Mouse (Mus musculus): Measurements from ENCODE around the gene F2r.
A peak's percentile ranks its signal among the peaks of the same experiment; 100 is the strongest.

F2r gene

DNA sequence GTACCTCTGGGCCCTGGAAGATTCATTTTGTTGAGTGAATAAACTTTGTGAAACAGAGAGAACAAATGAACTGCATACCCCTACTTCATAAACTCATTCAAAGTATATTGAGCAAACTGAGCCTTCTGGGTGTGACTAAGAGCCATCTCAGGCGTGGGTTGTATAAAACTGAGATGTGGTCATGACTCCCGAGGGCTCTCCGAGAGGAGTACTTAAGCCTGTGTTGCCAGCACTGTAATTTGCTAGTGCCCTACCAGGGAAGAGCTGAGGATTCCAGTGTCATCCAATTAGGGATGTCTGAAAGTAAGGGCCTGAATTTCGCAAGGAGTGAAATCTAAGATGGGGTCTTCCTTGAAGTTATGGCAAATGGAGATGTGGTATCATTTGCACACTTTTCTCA lies 30.7 kb downstream of the F2r start:
- TF ChIP-seq CTCF (conservative IDR thresholded peaks at IDR 0.05; ENCODE audit: low read length) (no peak), POU5F1 (IDR thresholded peaks at IDR 0.05; ENCODE audit: borderline replicate concordance, low read length) (no peak), NANOG (IDR thresholded peaks at IDR 0.05; ENCODE audit: borderline replicate concordance, low read length) (no peak)
- H3K4me3 ChIP-seq (replicated peaks; ENCODE audit: low read length) = no peak overlapping the region
- peaks cover 13% of the 10 kb centered on the region for H3K4me1 ChIP-seq (replicated peaks; ENCODE audit: low read depth, low read length)
- no peaks in the 10 kb centered on the region for H3K9me3 ChIP-seq (ENCODE audit: low read length)
- no peaks in the 10 kb centered on the region for H3K36me3 ChIP-seq (ENCODE audit: insufficient read depth, low read length)
- peaks cover 13% of the 10 kb centered on the region for H3K27me3 ChIP-seq (ENCODE audit: insufficient read depth, low read length)

DNA sequence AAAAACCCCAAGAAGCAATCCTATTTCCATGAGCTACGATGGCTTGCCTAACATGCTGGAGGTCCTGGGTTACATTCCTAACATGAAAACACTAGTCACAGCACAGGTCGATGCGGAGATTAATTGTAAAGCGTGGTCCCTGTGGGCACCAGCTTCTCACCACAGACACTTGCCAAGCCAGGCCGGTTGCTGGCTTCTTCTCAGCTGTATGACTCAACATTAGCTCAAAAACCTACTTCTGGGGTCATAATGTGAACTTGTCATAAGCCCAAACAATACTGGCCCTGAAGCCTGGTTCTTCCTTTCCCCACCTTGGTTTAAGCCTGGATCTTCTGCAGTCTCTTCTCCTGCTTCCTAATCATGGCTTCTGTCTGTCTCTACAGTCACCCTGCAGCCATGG lies 33.4 kb downstream of the F2r start:
- no peaks in the 10 kb centered on the region for H3K36me3 ChIP-seq (ENCODE audit: insufficient read depth, low read length)
- TF ChIP-seq POU5F1 (IDR thresholded peaks at IDR 0.05; ENCODE audit: borderline replicate concordance, low read length) = no peak
- no peak for TF ChIP-seq NANOG (IDR thresholded peaks at IDR 0.05; ENCODE audit: borderline replicate concordance, low read length)
- no peak for TF ChIP-seq CTCF (conservative IDR thresholded peaks at IDR 0.05; ENCODE audit: low read length)
- H3K9me3 ChIP-seq (ENCODE audit: low read length) = no peaks in the 10 kb centered on the region
- peaks cover 13% of the 10 kb centered on the region for H3K4me1 ChIP-seq (replicated peaks; ENCODE audit: low read depth, low read length)
- peaks cover 9% of the 10 kb centered on the region for H3K27me3 ChIP-seq (ENCODE audit: insufficient read depth, low read length)
- no peak overlapping the region for H3K4me3 ChIP-seq (replicated peaks; ENCODE audit: low read length)

DNA sequence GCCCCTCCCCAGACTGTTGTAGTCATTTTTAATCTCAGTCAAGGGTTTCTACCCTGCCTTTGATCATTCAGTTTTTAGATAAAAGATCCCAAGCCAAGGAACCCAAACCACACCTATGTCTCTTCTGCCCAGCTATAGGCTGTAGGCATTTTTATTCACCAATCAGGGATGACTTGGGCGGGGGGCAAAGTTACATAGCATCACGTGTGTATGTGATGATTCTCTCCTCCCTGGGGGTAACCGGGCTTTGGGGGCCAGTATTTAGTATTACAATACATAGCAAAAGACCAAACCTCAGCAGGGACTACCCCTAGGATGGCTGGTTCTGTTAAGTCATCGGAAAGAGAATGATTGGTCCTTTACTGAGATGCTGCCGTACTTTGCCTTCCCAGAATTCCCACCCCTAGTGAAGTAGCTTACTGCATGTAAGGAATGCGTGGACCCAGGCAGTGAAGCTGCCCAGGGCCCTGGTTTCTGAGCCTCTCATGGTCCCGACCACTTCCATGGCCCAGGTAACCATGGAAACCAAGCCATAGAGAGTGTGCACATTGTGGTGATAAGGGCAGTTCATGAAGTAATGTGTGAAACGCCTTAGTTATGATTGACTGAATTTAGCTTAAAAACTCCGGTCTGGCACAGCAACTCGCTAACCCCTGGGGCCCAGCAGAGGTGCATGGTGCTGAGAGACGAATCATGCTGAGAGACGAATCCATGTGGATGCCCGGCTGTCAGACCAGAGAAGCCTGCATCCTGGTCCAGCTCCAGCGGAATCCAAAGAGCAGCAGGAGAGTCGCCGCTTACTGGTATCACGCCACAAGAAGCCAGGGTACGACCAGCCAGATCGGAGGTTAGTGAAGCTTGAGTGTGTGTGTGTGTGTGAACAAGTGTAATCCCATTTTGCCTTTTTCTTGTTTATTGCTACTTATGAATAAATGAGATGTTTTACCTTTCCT lies 34.8 kb downstream of the F2r start:
- peaks cover 13% of the 10 kb centered on the region for H3K4me1 ChIP-seq (replicated peaks; ENCODE audit: low read depth, low read length)
- no peaks in the 10 kb centered on the region for H3K36me3 ChIP-seq (ENCODE audit: insufficient read depth, low read length)
- no peak overlapping the region for H3K4me3 ChIP-seq (replicated peaks; ENCODE audit: low read length)
- H3K27me3 ChIP-seq (ENCODE audit: insufficient read depth, low read length) = no peaks in the 10 kb centered on the region
- H3K9me3 ChIP-seq (ENCODE audit: low read length) = no peaks in the 10 kb centered on the region
- TF ChIP-seq POU5F1 (IDR thresholded peaks at IDR 0.05; ENCODE audit: borderline replicate concordance, low read length) (no peak), CTCF (conservative IDR thresholded peaks at IDR 0.05; ENCODE audit: low read length) (no peak), NANOG (IDR thresholded peaks at IDR 0.05; ENCODE audit: borderline replicate concordance, low read length) (no peak)

DNA sequence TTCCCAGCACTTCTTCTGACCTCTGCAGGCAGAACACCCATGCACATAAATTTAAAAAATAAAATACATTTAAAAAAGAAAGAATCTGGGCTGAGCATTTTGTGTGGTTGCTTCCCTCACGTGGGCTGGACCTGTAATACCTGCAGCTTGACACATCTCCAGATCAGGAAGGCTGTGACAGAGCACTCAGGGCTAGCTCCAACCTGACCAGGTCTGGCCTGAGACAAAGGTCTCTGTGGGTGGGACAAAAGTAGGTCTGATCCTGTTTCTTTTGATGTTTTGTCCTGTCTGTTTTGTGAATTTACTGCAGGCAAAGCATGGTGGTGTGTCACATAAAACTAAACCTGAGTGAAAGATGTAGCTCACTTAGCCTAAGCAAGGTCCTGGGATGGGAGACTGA lies 36.4 kb downstream of the F2r start:
- Histone ChIP-seq H3K4me1 (replicated peaks; ENCODE audit: low read depth, low read length) (peaks cover 13% of the 10 kb centered on the region), H3K36me3 (ENCODE audit: insufficient read depth, low read length) (no peaks in the 10 kb centered on the region), H3K4me3 (replicated peaks; ENCODE audit: low read length) (no peak overlapping the region), H3K9me3 (ENCODE audit: low read length) (no peaks in the 10 kb centered on the region), H3K27me3 (ENCODE audit: insufficient read depth, low read length) (no peaks in the 10 kb centered on the region)
- TF ChIP-seq CTCF (conservative IDR thresholded peaks at IDR 0.05; ENCODE audit: low read length) (no peak), POU5F1 (IDR thresholded peaks at IDR 0.05; ENCODE audit: borderline replicate concordance, low read length) (no peak), NANOG (IDR thresholded peaks at IDR 0.05; ENCODE audit: borderline replicate concordance, low read length) (no peak)

DNA sequence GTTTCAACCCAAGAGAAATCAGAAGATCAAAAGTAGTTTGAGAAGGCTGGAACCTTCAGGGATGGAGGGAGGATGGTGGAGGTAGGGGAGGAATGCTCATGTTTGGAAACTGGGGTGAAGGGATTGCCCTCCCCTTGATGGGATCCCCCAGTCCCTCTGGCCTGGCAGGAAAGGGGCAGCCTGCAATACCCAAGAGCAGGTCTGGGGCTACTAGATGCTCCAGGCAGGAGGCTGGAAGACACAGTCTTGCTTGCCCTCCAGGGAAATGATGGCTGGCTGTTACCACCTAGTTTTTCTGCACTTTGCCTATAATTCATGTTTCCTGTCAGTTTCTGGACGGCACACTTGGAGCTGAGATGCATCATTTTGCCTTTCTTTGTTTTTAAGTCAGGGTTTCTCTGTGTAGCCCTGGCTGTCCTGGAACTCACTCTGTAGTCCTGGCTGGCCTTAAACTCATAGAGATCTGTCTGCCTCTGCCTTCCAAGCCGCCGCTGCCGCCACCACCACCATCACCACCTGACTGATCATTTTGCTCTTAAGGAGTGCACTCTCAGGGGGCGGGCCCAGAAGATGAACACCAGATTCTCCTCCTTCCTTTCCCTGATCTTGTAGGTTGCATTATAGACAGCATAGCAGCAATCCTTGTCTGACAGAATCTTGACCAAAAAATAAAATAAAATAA lies 40.1 kb downstream of the F2r start:
- no peaks in the 10 kb centered on the region for H3K27me3 ChIP-seq (ENCODE audit: insufficient read depth, low read length)
- H3K4me1 ChIP-seq (replicated peaks; ENCODE audit: low read depth, low read length) = peaks cover 5% of the 10 kb centered on the region
- no peak for TF ChIP-seq CTCF (conservative IDR thresholded peaks at IDR 0.05; ENCODE audit: low read length)
- TF ChIP-seq NANOG (IDR thresholded peaks at IDR 0.05; ENCODE audit: borderline replicate concordance, low read length) = no peak
- no peak for TF ChIP-seq POU5F1 (IDR thresholded peaks at IDR 0.05; ENCODE audit: borderline replicate concordance, low read length)
- no peaks in the 10 kb centered on the region for H3K9me3 ChIP-seq (ENCODE audit: low read length)
- no peak overlapping the region for H3K4me3 ChIP-seq (replicated peaks; ENCODE audit: low read length)
- no peaks in the 10 kb centered on the region for H3K36me3 ChIP-seq (ENCODE audit: insufficient read depth, low read length)

DNA sequence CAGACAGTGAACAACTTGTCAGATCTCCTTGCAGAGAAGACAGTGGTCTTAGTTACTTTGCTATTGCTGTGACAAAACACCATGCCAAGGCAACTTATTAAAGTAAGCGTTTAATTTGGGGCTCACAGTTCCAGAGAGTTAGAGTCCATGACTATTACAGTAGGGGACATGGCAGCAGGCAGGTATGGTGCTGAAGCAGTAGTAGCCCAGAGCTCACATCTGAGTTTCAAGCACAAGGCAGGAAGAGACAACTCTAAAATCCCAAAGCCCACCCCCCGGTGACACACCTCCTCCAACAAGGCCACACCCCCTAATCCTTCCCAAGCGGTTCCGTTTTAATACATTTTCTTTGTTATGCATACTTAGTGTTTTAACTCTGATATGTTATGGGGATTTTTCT lies 47.4 kb downstream of the F2r start:
- H3K27me3 ChIP-seq (ENCODE audit: insufficient read depth, low read length) = no peaks in the 10 kb centered on the region
- H3K36me3 ChIP-seq (ENCODE audit: insufficient read depth, low read length) = no peaks in the 10 kb centered on the region
- H3K9me3 ChIP-seq (ENCODE audit: low read length) = peaks cover 49% of the 10 kb centered on the region

DNA sequence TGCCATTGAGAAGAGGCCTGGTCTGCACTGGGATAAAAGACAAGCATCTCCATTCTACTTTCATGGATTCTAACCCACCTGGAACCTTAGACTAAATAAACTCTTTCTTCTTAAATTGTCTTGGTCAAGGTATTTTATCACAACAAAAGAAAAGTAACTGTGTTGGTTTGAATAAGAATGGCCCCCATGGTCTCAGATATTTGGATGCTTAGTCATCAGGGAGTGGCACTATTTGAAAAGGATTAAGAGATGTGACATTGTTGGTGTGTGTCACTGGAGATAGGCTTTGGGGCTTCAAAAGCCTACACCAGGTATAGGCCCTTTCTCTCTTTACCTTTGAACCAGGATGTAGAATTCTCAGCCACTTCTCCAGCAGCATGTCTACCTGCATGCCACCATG lies 49.0 kb downstream of the F2r start:
- no peaks in the 10 kb centered on the region for H3K36me3 ChIP-seq (ENCODE audit: insufficient read depth, low read length)
- no peaks in the 10 kb centered on the region for H3K27me3 ChIP-seq (ENCODE audit: insufficient read depth, low read length)
- no peaks in the 10 kb centered on the region for H3K4me1 ChIP-seq (replicated peaks; ENCODE audit: low read depth, low read length)
- no peak for TF ChIP-seq CTCF (conservative IDR thresholded peaks at IDR 0.05; ENCODE audit: low read length)
- peak; percentile 33; the same call in 1 of the 2 replicates for TF ChIP-seq NANOG (IDR thresholded peaks at IDR 0.05; ENCODE audit: borderline replicate concordance, low read length)
- no peak for TF ChIP-seq POU5F1 (IDR thresholded peaks at IDR 0.05; ENCODE audit: borderline replicate concordance, low read length)
- H3K9me3 ChIP-seq (ENCODE audit: low read length) = peaks cover 49% of the 10 kb centered on the region
- no peak overlapping the region for H3K4me3 ChIP-seq (replicated peaks; ENCODE audit: low read length)

More for the DNA sequence above, 47.4 kb downstream of the F2r start:
- Histone ChIP-seq H3K4me3 (replicated peaks; ENCODE audit: low read length) (no peak overlapping the region), H3K4me1 (replicated peaks; ENCODE audit: low read depth, low read length) (no peaks in the 10 kb centered on the region)
- no peak for TF ChIP-seq NANOG (IDR thresholded peaks at IDR 0.05; ENCODE audit: borderline replicate concordance, low read length)
- no peak for TF ChIP-seq POU5F1 (IDR thresholded peaks at IDR 0.05; ENCODE audit: borderline replicate concordance, low read length)
- TF ChIP-seq CTCF (conservative IDR thresholded peaks at IDR 0.05; ENCODE audit: low read length) = no peak

DNA sequence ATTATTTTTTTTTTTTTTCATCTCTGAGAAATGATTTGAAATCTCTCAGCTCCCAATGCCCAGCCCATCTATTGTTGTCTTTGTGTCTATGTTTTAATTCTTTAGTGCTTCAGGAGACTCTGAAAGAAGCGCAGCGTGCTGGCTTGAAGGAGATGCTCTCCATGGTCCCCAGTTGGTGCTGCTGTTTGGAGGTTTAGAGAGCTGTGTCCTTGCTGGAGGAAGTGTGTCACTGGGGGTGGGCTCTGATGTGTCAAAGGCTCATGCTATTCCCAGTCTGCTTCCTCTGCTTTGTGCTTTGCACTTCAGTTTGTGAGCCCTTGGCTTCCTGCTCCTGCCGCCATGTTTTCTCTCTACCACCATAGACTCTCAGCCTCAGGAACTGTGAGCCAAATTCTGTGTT lies 50.0 kb downstream of the F2r start:
- H3K9me3 ChIP-seq (ENCODE audit: low read length) = peaks cover 49% of the 10 kb centered on the region
- TF ChIP-seq NANOG (IDR thresholded peaks at IDR 0.05; ENCODE audit: borderline replicate concordance, low read length) (no peak), CTCF (conservative IDR thresholded peaks at IDR 0.05; ENCODE audit: low read length) (no peak), POU5F1 (IDR thresholded peaks at IDR 0.05; ENCODE audit: borderline replicate concordance, low read length) (no peak)
- no peak overlapping the region for H3K4me3 ChIP-seq (replicated peaks; ENCODE audit: low read length)
- H3K27me3 ChIP-seq (ENCODE audit: insufficient read depth, low read length) = no peaks in the 10 kb centered on the region
- H3K36me3 ChIP-seq (ENCODE audit: insufficient read depth, low read length) = no peaks in the 10 kb centered on the region
- H3K4me1 ChIP-seq (replicated peaks; ENCODE audit: low read depth, low read length) = no peaks in the 10 kb centered on the region
